Mouse (Mus musculus) ES-Bruce4 (cell line): ENCODE data around the gene Ccdc194.

Experiments
- EP300 ChIP-seq: IDR thresholded peaks from 2 replicates; pipeline ENCODE4 v1.6.1; 2011; ENCODE audit warnings: low read depth, low read length; ENCODE audit not compliant: insufficient read depth
- POLR2A ChIP-seq: IDR thresholded peaks from one replicate; pipeline ENCODE4 v1.8.1; 2011; ENCODE audit warnings: low read length; ENCODE audit not compliant: insufficient read depth

- TF ChIP-seq POLR2A (no peak), EP300 (no peak)
Measured at GRCm38 (mm10) chr8:71554001-71554400, 28.5 kb upstream of the Ccdc194 start.
